Mouse (Mus musculus): ENCODE measurements around the gene Rexo1.
A peak's percentile ranks its signal among the peaks of the same experiment; 100 is the strongest.

Rexo1 gene

GRCm38 (mm10) chr10:80553997-80554396 is 7.4 kb downstream of the Rexo1 start:
- DNase-seq = no peak

DNA sequence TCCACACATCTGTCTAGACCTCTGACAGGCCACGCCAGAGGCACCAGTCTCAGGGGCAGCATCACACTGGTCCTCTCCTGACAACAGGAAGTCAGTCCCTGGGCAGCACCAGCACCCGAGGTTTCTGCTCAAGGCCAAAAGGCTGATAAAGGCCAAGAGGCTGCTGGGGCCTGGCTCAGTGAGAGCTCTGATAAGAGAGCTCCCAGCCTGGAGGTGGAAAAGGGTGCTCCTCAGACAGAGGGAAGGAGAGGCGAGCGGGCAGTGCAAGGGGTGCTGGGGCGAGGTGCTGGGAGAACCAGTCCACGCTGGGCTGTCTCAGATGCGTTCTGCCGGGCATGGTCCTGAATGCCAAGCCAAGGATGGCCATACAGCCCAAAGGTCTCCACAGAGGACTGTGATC is 7.8 kb downstream of the Rexo1 start:
- no peak for DNase-seq

DNA sequence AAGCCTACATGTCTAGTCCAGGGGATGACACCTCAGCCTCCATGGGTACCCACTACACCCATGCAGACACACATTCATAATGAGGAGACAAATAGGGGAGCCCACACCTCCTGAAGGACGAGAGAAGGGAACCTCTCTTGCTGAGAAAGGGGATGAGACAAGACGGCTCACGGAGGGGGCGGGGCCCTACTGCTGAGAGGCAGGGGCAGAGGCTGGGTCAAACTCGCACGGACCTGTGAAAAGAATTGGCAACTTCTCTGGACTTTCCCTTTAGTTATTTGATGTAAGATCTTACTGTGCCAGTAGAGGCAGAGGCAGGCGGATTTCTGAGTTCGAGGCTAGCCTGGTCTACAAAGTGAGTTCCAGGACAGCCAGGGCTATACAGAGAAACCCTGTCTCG is 9.0 kb downstream of the Rexo1 start:
- DNase-seq = no peak

- no peak for DNase-seq
These were observed 12.1 kb downstream of the Rexo1 start for GRCm38 (mm10) chr10:80549279-80549678.

DNA sequence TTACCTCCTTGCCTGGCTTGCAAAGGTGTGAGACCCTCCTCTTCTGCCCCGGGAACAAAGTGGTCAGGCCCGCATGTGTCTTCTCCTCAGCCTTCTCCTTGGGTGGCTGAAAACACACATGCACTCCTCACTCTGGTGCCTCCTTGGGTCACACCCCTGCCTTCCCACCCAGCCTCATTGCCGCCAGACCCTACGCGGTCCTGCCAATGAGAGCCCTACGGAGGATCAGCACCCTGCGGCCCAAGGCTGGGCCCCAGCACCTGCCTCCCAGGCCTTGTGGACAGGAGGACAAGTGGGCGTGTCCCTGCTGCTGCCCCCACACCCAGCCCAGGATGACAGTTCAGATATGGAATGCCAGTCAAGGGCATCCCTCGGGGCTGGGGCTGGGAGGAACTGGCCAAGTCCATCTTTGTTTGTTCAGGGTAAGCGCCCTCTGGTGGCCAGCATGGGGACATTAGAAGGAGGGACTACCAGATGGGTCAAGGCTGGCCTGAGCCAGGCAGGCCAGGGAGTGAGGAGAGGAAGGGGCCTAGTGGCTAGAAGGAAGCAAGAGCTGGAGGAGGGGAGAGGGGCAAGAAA is 12.8 kb downstream of the Rexo1 start:
- peak; percentile 71 to 78 for DNase-seq

DNA sequence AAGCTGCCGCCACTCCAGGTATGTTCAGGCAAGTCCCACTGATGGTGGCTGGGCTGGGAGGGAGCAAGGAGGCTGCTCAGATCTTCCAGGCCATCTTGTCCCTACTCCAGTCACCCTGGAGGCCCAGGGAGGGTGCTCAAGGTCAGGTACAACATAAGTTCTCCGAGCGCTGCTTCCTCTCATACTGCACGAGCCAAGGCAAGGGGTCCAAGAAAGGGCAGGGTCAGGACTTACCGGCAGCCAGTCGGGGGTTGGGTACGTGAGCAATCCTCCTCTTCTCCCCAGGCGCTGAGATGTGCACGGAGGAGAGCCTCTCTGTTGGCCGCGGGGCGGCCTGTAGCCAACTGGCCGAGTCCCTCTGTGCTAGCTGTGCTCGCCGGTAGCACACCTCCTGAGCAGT is 13.8 kb downstream of the Rexo1 start:
- no peak for DNase-seq

- DNase-seq = no peak
These were observed 14.4 kb downstream of the Rexo1 start for GRCm38 (mm10) chr10:80546945-80547344.

DNA sequence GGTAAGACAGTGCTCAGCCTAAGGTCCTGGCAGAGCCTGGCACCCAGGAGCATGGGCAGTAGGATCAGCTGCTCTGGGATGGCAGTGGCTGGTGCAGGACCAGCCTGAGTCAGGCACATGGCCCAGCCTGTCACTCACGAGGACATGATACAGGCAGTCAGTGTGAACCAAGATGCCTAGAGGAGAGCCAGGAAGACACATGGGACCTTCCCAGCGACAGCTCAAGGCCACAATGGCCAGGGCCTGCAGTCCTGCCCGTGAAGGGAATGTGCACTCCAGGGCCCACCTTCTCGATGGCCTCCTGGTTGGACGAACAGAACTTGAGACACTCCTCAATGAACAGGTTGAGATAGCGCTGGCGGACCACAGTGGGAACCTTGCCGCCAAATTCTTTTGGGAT is 15.8 kb downstream of the Rexo1 start:
- DNase-seq = no peak

DNA sequence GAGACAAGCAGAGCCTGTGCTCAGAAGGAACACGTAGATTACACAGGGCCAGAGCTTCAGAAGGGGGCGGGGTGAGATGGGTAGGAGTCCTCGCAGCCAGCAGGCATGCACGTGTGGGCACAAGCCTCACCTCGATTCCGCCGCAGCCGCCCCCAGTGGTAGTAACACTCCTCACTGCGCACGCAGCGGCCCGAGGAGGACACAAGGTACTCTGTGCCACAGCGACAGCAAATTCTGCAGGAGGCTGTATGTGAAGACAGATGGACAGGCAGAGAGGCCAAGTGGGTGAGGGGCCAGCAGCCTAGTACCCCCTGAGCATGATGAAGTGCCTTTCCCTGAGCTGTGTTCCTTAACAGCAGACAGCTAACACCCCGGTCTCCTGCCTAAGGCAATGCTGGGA is 17.5 kb downstream of the Rexo1 start:
- no peak for DNase-seq

GRCm38 (mm10) chr10:80539493-80539892 is 21.9 kb downstream of the Rexo1 start:
- DNase-seq = no peak

- peak; percentile 94 for DNase-seq
These were observed 22.5 kb downstream of the Rexo1 start, which contains the start of gene Atp8b3 for GRCm38 (mm10) chr10:80538710-80539394. TSS of gene Atp8b3 (minus strand) at chr10:80539124.

DNA sequence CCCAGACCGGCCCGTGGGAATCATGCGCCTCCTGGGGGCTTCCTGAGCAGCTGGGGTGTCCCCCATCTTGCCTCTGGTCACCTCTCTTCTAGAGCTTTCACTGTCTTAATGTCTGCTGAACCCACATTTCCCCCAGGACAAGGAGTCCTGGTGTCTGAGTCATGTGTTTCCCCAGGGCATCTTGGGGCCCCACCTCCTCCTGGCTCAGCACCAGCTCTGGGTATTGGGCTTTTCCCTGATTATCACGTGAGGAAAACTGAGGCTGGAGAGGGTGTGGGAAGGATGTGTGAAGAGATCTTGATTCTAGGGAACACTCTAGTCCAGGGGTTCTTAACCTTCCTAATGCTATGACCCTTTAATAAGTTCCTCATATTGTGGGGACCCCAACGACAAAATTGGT is 23.2 kb downstream of the Rexo1 start:
- no peak for DNase-seq

DNA sequence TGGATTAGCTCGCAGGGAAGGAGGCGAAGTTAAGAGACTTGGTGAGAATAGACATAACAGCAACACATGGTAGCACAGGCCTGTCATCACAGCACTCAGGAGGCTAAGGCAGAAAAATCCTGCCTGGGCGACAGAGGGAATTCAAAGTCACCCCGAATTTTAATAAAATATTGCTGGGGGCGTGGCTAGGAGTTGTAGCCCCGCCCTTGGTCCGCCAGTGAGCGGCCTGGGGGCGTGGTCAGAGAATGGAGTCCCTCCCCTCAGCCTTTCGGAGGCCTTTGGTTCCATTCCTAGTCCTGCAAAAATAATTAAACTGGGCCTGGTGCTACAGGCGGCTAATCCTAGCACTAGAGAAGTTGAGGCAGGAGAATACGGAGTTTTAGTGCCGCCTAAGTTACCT is 25.6 kb downstream of the Rexo1 start:
- no peak for DNase-seq

- DNase-seq = peak in 1 of 2 experiments; percentile 56
These were observed 26.3 kb downstream of the Rexo1 start for GRCm38 (mm10) chr10:80535071-80535470.

DNA sequence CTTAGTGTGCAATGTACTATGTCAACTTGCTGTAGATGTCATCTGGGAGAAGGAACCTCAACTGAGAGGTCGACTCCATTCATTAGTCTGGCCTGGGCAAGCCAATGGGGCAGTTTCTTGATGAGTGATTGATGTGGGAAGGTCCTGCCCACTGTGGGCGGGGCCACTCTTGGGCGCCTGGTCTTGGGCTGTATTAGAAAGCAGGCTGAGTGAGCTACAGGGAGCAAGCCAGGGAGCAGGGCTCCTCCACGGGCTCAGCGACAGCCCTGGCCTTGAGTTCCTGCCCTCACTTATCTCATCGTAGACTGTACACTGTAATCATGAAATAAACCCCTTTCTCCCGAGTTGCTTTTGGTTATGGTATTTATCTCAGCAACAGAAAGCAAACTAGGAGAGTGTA is 27.7 kb downstream of the Rexo1 start:
- peak; percentile 42 to 55 for DNase-seq

- DNase-seq = no peak
These were observed 28.6 kb downstream of the Rexo1 start for GRCm38 (mm10) chr10:80532783-80533182.

DNA sequence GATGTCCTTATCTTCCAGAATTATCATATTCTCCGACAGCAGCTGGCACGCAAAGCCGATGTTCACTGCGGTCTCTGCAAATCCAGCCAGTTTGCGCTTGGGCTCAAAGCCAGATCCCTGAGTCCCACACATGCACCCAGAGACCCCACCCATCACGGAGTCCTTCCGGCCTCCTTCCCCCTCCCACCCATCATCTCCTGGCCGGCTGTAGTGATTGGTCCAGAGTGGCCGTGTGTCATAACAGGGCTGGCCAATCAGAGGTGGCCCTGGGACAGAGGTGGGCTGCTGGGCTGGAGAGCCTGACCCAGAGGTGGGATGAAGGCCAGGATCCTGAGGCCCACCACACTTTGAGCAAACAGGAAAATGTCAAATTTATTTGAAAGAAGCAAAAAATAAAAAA is 35.2 kb downstream of the Rexo1 start:
- DNase-seq = no peak

- no peak for DNase-seq
These were observed 38.1 kb downstream of the Rexo1 start for GRCm38 (mm10) chr10:80523299-80523698.

GRCm38 (mm10) chr10:80519287-80519686 is 42.1 kb downstream of the Rexo1 start:
- no peak for DNase-seq

- no peak for DNase-seq
These were observed 47.6 kb downstream of the Rexo1 start for GRCm38 (mm10) chr10:80513739-80514138.

- no peak for DNase-seq
These were observed 51.1 kb downstream of the Rexo1 start for GRCm38 (mm10) chr10:80510273-80510660.

DNA sequence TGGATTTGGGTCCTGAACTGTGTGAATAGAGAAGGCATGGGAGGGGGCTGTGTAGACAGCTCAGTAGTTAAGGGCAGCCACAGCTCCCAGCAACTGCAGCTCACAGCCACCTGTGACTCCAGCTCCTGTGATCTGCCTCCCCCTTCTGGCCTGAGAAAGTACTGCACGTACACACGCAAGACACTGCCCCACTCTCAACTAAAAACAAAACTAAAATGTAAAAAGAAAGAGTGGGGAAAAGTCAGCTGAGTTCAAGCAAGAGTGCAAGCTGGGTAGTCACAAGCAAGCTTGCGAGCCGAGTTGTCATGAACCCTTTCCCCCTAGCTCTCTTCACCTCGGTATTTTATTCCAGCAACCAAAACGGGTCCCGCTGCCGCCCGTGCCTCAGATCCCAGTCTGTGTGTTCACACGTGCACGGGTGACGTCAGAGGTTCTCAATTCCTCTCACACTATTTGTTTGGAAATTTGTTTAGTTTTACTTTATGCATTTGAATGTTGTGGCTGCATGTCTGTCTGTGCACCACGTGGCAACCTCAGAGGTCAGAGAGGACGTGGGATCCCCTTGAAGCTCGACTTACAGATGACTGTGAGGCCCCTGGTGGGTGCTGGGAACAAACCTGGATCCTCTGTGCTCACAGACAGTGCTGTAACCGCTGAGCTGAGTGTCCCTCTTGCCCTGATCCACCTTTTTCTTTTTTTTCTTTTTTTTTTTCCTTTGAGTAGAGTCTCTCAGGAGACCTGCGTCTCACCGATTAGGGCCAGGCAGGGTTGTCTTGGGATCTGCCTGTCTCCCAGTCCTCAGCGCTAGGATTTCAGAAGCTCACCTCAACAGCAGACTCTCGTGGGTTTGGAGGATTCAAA is 51.7 kb downstream of the Rexo1 start:
- DNase-seq = peak; percentile 68 to 88

GRCm38 (mm10) chr10:80506222-80506621 is 55.1 kb downstream of the Rexo1 start:
- peak; percentile 59 to 79 for DNase-seq

- DNase-seq = no peak
These were observed 56.6 kb downstream of the Rexo1 start for GRCm38 (mm10) chr10:80504724-80505123.

Data from lung, postnatal 4 days (tissue).